Mouse (Mus musculus): Measurements from ENCODE around the gene Tmod1. TPM values are rescaled to one million over a fixed set of nuclear protein-coding genes. Genes with fewer than 3 reads are reported as not detected.

The Tmod1 gene
- total RNA-seq, 2 experiments from 2014 or later = 251 to 256 TPM

- DNase-seq = no peak
Measured at GRCm38 (mm10) chr4:46053323-46054107, 14.8 kb downstream of the Tmod1 start.

- DNase-seq = no peak
Measured at GRCm38 (mm10) chr4:46056163-46056562, 17.4 kb downstream of the Tmod1 start.

- DNase-seq = no peak
Measured at GRCm38 (mm10) chr4:46061259-46061962, 22.7 kb downstream of the Tmod1 start.

GRCm38 (mm10) chr4:46063841-46064240, 25.1 kb downstream of the Tmod1 start:
- no peak for DNase-seq

- no peak for DNase-seq
Measured at GRCm38 (mm10) chr4:46064263-46064662, 25.5 kb downstream of the Tmod1 start.

- DNase-seq = no peak
Measured at GRCm38 (mm10) chr4:46064961-46065360, 26.2 kb downstream of the Tmod1 start.

GRCm38 (mm10) chr4:46065695-46066340, 27.1 kb downstream of the Tmod1 start:
- no peak for DNase-seq

- DNase-seq = no peak
Measured at GRCm38 (mm10) chr4:46068060-46068459, 29.3 kb downstream of the Tmod1 start.

- DNase-seq = no peak
Measured at GRCm38 (mm10) chr4:46068573-46068972, 29.8 kb downstream of the Tmod1 start.

- no peak for DNase-seq
Measured at GRCm38 (mm10) chr4:46069851-46070482, 31.2 kb downstream of the Tmod1 start.

GRCm38 (mm10) chr4:46072631-46073030, 33.9 kb downstream of the Tmod1 start:
- no peak for DNase-seq

GRCm38 (mm10) chr4:46073736-46074135, 35.0 kb downstream of the Tmod1 start:
- no peak for DNase-seq

- DNase-seq = no peak
Measured at GRCm38 (mm10) chr4:46075664-46076063, 36.9 kb downstream of the Tmod1 start.

GRCm38 (mm10) chr4:46076892-46077291, 38.2 kb downstream of the Tmod1 start:
- DNase-seq = no peak

- DNase-seq = no peak
Measured at GRCm38 (mm10) chr4:46080261-46080660, 41.5 kb downstream of the Tmod1 start.

- no peak for DNase-seq
Measured at GRCm38 (mm10) chr4:46082555-46082954, 43.8 kb downstream of the Tmod1 start.

GRCm38 (mm10) chr4:46084416-46085172, 45.9 kb downstream of the Tmod1 start:
- no peak for DNase-seq

GRCm38 (mm10) chr4:46085223-46085811, 46.6 kb downstream of the Tmod1 start:
- no peak for DNase-seq

GRCm38 (mm10) chr4:46086718-46087426, 48.1 kb downstream of the Tmod1 start:
- peak; percentile 50 for DNase-seq

GRCm38 (mm10) chr4:46087427-46087771, 48.7 kb downstream of the Tmod1 start:
- DNase-seq = no peak

- peak; percentile 44 for DNase-seq
Measured at GRCm38 (mm10) chr4:46087852-46088251, 49.1 kb downstream of the Tmod1 start.
